Mouse (Mus musculus): Measurements from ENCODE around the gene Abcc4.

GRCm38 (mm10) chr14:118733146-118733545, 27.1 kb upstream of the Abcc4 start:
- TF ChIP-seq CTCF (conservative IDR thresholded peaks at IDR 0.05 in 1 of 2, IDR thresholded peaks at IDR 0.05 in 1 of 2; ENCODE audit: low read depth in 2 of 2, low read length in 2 of 2) (no peak), MAZ (IDR thresholded peaks at IDR 0.05; ENCODE audit: low read depth, low read length) (no peak), E2F4 (IDR thresholded peaks at IDR 0.05; ENCODE audit: insufficient replicate concordance, low read depth, low read length) (no peak), ZKSCAN1 (IDR thresholded peaks at IDR 0.05; ENCODE audit: borderline replicate concordance, low read depth, low read length) (no peak), CHD1 (IDR thresholded peaks at IDR 0.05; ENCODE audit: low read depth, low read length) (no peak), CHD2 (IDR thresholded peaks at IDR 0.05; ENCODE audit: low read length) (no peak), MAX (IDR thresholded peaks at IDR 0.05; ENCODE audit: low read length) (no peak), POLR2A (IDR thresholded peaks at IDR 0.05; ENCODE audit: low read depth, low read length) (no peak)
